Mouse (Mus musculus) hindbrain, embryonic 10.5 days (tissue): ENCODE measurements around the gene Btbd9. TPM values are rescaled to one million over a fixed set of nuclear protein-coding genes. Genes with fewer than 3 reads are reported as not detected.

Experiments
- DNase-seq: peaks from one replicate; pipeline ENCODE4 v3.0.0-alpha.2; 2017; ENCODE audit warnings: low spot score
- H3K27ac ChIP-seq: fragments of 300-500 bp; sonication (generic); 2 replicates; pipeline ENCODE4 v1.5.1; 2016; ENCODE audit warnings: mild to moderate bottlenecking, moderate library complexity
- H3K27me3 ChIP-seq: fragments of 300-500 bp; sonication (generic); 2 replicates; pipeline ENCODE4 v1.6.1; 2016; ENCODE audit warnings: mild to moderate bottlenecking; ENCODE audit not compliant: poor library complexity, insufficient read depth, severe bottlenecking
- H3K36me3 ChIP-seq: fragments of 300-500 bp; sonication (generic); 2 replicates; pipeline ENCODE4 v1.6.1; 2016; ENCODE audit warnings: mild to moderate bottlenecking, moderate library complexity
- H3K4me1 ChIP-seq: fragments of 300-500 bp; sonication (generic); replicated peaks from 2 replicates; pipeline ENCODE4 v1.6.1; 2016; ENCODE audit warnings: mild to moderate bottlenecking
- H3K4me3 ChIP-seq: fragments of 300-500 bp; sonication (generic); 2 replicates; pipeline ENCODE4 v1.5.1; 2016; ENCODE audit warnings: mild to moderate bottlenecking, moderate library complexity
- H3K9me3 ChIP-seq: fragments of 300-500 bp; sonication (generic); 2 replicates; pipeline ENCODE4 v1.6.1; 2016; ENCODE audit warnings: mild to moderate bottlenecking, moderate library complexity
- WGBS: fragments of 180-500 bp; shearing (Covaris S2); methylation state at CpG from one replicate; pipeline ENCODE4 v1.1.7; 2016; 5-methylcytosine and 5-hydroxymethylcytosine counted together
- polyA plus RNA-seq: library from polyadenylated mRNA; unstranded; fragments of >200 nt; fragmentation: Nextera tagmentation; extraction: Ambion mirVana; gene quantifications from 2 replicates; pipeline ENCODE4 v1.2.1, GENCODE M21; 2016

Gene Btbd9
- polyA plus RNA-seq, 1 experiment from 2014 or later, result 67.3 TPM

DNA sequence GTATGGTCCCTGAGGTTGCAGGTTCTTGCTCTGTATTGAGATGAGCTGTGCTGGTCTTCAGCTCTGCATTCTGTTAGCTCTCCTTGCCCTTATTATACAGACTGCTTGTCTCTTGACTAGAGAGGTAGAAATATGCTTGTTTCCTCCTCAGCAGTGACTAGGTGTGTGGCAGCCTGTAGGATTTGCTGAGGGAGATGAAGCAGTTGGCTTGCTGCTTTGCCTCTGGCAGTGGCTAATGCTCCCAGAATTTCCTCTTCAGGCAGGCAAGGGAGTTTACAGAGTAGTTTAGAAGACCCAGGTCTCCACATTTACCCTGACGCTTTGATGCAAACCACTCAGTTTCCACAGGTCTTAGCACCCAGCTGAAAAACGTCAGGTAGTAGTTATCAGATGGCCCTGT lies 382.7 kb downstream of the Btbd9 start:
- DNase-seq, result no peak
- Histone ChIP-seq H3K36me3 (peaks cover 38% of the 10 kb centered on the region), H3K4me3 (no peak overlapping the region), H3K27me3 (no peaks in the 10 kb centered on the region), H3K9me3 (no peaks in the 10 kb centered on the region), H3K27ac (no peak overlapping the region; the same call in 1 of the 2 replicates), H3K4me1 (peaks cover 72% of the 10 kb centered on the region)
- WGBS, result 82% methylated on average over 2 of the region's 2 CpGs

DNA sequence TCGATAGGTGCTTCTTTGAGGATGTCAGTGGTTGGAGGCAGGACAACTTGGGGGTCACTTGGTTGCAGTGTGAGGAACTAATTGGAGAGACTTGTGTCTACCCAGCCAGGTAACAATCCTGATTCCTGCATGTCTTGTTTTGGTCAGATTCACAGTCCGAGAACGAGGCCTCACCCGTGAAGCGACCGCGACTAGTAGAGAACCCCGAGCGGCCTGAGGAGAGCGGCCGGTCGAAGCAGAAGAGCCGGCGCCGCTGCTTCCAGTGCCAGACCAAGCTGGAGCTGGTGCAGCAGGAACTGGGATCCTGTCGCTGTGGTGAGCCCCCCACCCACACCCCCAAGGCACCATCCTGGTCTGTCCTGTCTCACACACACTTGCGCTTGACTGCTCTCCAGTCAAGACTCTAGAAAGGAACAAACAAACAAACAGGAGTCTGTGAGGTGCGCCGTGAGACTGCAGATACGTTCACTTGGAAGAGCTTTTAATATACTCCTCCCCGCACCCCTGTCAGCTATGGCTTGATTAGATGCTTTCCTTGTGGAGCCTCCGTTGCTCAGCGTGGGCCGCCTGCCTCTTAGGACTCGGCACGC lies 383.8 kb downstream of the Btbd9 start:
- 94% methylated on average over 26 of the region's 26 CpGs for WGBS

DNA sequence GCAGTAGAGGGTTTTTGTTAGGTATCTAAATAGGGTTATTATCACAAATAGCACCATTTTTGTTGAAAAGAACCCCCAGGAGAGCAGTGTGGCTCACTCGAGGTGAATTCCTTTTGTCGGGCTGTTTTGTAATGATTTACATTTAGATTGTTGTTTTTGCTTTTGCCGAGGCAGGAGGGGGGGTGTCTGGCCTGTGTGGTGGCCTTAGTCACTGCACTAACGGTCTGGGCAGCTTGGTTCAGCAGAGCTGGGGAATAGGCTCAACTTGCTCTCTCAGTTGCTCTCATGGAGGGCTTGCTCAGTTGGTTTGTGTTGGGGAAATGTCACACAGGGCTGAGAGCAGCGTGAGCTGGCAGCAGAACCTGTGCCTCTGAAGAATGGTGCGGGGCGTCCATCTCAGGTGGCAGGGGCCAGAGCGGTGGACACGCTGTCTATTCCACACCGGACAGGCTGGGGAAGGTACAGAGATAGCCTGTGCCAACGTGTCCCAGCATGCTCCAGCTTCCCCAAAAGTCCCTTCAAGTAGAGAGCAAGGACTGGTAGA lies 385.1 kb downstream of the Btbd9 start:
- Histone ChIP-seq H3K27me3 (no peaks in the 10 kb centered on the region), H3K36me3 (peaks cover 38% of the 10 kb centered on the region), H3K27ac (peak overlapping the region; percentile 50), H3K4me1 (peaks cover 68% of the 10 kb centered on the region), H3K4me3 (no peak overlapping the region), H3K9me3 (no peaks in the 10 kb centered on the region)
- WGBS, result 69% methylated on average over 11 of the region's 11 CpGs
- DNase-seq, result no peak

More for the DNA sequence above, 383.8 kb downstream of the Btbd9 start:
- no peak overlapping the region for H3K4me3 ChIP-seq
- H3K27me3 ChIP-seq, result no peaks in the 10 kb centered on the region
- no peaks in the 10 kb centered on the region for H3K9me3 ChIP-seq
- H3K36me3 ChIP-seq, result peaks cover 38% of the 10 kb centered on the region
- DNase-seq, result no peak
- H3K4me1 ChIP-seq, result peaks cover 74% of the 10 kb centered on the region
- H3K27ac ChIP-seq, result no peak overlapping the region

DNA sequence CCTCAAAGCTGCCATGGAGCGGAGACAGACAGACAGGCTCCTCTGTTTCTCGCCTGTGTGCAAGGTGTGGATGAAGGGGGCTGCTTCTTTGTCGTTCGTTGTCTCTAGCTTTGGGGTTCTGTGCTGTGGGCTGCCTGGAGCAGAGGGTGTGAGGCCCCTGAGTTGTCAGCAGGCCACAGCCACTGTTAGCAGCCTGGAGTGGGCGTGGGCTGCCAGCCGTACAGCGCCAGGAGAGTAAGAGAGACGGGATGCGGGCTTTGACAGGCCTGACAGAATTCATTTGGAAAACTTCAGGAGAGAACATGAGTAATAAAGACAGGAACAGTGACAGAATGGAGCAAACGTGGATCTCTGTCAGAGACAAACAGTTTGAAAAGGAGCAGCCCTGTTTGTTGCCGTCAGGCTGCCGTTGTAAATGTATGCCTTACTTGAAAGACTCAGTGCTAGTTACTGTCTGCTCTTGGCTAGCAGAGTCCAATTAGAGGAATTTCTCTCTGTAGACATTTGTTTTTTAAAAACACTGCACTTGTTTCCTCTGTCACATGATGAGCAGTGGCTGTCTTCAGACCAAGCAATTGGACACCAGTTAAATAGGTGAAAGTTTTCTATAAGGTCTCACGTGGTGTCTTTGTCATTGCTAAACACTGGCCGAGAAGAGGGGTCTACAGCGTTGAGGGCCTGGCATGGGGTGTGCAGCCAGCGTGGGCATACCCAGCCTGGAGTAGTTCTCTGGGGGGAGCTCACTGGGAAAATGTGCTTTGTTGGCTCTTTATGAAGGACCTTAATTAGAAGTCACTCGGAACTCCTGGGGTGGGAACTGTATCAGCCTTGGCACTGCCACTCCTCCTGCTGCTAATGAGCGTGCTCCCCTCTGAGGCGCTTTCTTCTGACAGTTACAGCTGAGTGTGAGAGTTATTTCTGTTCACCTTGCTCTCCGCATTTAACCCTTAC lies 388.0 kb downstream of the Btbd9 start:
- peaks cover 51% of the 10 kb centered on the region for H3K4me1 ChIP-seq
- H3K4me3 ChIP-seq, result no peak overlapping the region
- no peaks in the 10 kb centered on the region for H3K9me3 ChIP-seq
- H3K27ac ChIP-seq, result peak overlapping the region; percentile 31; the same call in 1 of the 2 replicates
- peaks cover 22% of the 10 kb centered on the region for H3K36me3 ChIP-seq
- H3K27me3 ChIP-seq, result no peaks in the 10 kb centered on the region
- WGBS, result 37% methylated on average over 20 of the region's 20 CpGs
- DNase-seq, result no peak

DNA sequence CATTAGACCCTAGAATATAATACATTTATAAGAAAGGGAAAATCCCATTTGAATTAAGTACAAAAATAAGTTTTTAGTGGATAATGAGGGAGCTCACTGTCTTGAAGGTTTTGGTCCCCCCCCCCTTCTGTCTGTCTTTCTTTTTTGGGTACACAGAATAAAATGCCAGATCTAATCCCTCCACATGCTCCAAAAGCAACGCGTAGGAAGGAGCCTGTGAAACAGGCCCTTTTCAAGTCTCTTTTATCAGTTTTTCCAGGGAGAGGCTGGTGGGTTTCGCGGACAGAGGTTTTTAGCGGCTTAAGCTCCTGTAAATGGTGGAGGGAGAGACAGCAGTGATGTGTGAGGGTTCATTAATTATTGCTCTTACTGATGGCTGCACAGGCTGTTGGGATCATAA lies 388.7 kb downstream of the Btbd9 start:
- Histone ChIP-seq H3K27ac (no peak overlapping the region), H3K4me1 (peaks cover 51% of the 10 kb centered on the region), H3K27me3 (no peaks in the 10 kb centered on the region), H3K4me3 (no peak overlapping the region), H3K9me3 (no peaks in the 10 kb centered on the region), H3K36me3 (peaks cover 14% of the 10 kb centered on the region)
- WGBS, result 71% methylated on average over 5 of the region's 5 CpGs
- no peak for DNase-seq

DNA sequence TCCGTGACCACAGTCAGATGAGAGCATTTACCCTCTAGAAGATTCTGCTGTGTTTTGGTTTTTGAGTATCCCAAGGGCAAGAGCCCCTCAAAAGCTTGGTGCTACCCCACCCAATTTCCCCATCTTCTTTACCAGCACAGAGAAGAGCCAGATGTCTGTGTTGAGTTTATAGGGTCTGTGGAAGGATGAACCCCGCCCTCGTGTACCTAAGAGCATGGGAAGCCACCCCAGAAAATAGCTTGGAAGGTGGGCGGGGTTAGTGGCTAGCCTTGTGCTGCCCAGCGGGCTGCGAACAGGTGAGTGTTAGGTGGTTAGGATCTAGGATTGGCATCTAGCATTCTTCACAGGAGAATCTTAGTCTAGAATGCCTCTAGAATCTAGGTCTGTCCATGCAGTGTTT lies 389.1 kb downstream of the Btbd9 start:
- no peak overlapping the region for H3K4me3 ChIP-seq
- no peaks in the 10 kb centered on the region for H3K27me3 ChIP-seq
- 93% methylated on average over 6 of the region's 6 CpGs for WGBS
- H3K9me3 ChIP-seq, result no peaks in the 10 kb centered on the region
- H3K4me1 ChIP-seq, result peaks cover 51% of the 10 kb centered on the region
- DNase-seq, result no peak
- peaks cover 10% of the 10 kb centered on the region for H3K36me3 ChIP-seq
- H3K27ac ChIP-seq, result no peak overlapping the region

DNA sequence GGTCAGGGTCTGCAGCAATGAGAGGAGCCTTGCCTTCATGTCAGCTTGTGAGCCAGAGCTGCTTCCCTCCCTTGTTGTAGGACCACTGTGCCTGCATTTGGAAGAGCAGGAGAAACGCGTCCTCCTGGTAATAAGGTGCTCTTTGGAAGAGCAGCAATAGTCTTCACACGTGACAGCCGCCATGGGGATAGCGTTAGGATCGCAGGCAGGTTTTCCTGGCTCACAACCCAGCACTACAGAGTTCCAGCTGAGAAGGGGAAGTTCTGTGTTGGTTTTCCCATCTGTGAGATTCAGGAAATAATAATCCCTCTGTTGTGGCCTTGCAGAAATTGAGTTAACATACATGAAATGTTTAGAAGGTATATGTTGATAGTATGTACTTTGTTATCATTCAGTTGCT lies 392.7 kb downstream of the Btbd9 start:
- H3K9me3 ChIP-seq, result no peaks in the 10 kb centered on the region
- no peak for DNase-seq
- peaks cover 8% of the 10 kb centered on the region for H3K36me3 ChIP-seq
- H3K27me3 ChIP-seq, result no peaks in the 10 kb centered on the region
- H3K4me3 ChIP-seq, result no peak overlapping the region
- no peak overlapping the region for H3K27ac ChIP-seq
- peaks cover 18% of the 10 kb centered on the region for H3K4me1 ChIP-seq
- 94% methylated on average over 6 of the region's 6 CpGs for WGBS

GRCm38 (mm10) chr17:30182063-30182462 lies 394.2 kb downstream of the Btbd9 start:
- H3K27ac ChIP-seq, result no peak overlapping the region
- no peaks in the 10 kb centered on the region for H3K9me3 ChIP-seq
- peaks cover 23% of the 10 kb centered on the region for H3K36me3 ChIP-seq
- H3K27me3 ChIP-seq, result no peaks in the 10 kb centered on the region
- no peak for DNase-seq
- no peak overlapping the region for H3K4me3 ChIP-seq
- H3K4me1 ChIP-seq, result peaks cover 3% of the 10 kb centered on the region
- 94% methylated on average over 2 of the region's 2 CpGs for WGBS

- Histone ChIP-seq H3K4me1 (no peaks in the 10 kb centered on the region), H3K36me3 (peaks cover 25% of the 10 kb centered on the region), H3K27me3 (no peaks in the 10 kb centered on the region), H3K4me3 (no peak overlapping the region), H3K9me3 (no peaks in the 10 kb centered on the region), H3K27ac (no peak overlapping the region)
- 88% methylated on average over 4 of the region's 4 CpGs for WGBS
- DNase-seq, result no peak
Measured at GRCm38 (mm10) chr17:30181554-30181953, 394.7 kb downstream of the Btbd9 start.

GRCm38 (mm10) chr17:30180197-30180596 lies 396.1 kb downstream of the Btbd9 start:
- H3K4me1 ChIP-seq, result no peaks in the 10 kb centered on the region
- no peak for DNase-seq
- H3K4me3 ChIP-seq, result no peak overlapping the region
- WGBS, result 90% methylated on average over 6 of the region's 6 CpGs
- peaks cover 22% of the 10 kb centered on the region for H3K36me3 ChIP-seq
- no peaks in the 10 kb centered on the region for H3K27me3 ChIP-seq
- no peaks in the 10 kb centered on the region for H3K9me3 ChIP-seq
- no peak overlapping the region for H3K27ac ChIP-seq

DNA sequence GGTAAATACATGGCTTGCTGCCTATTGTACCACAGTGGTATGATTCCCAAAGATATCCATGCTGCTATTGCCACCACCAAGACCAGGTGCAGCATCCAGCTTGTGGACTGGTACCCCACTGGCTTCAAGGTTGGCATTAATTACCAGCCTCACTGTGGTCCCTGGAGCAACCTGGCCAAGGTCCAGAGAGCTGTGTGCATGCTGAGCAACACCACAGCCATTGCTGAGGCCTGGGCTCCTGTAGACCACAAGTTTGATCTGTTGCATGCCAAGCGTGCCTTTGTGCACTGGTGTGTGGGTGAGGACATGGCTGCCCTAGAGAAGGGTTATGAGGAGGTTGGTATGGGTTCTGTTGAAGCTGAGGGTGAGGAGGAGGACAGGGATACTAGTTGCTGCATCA lies 397.9 kb downstream of the Btbd9 start:
- Histone ChIP-seq H3K9me3 (no peaks in the 10 kb centered on the region), H3K4me1 (no peaks in the 10 kb centered on the region), H3K27me3 (no peaks in the 10 kb centered on the region), H3K4me3 (no peak overlapping the region), H3K36me3 (peaks cover 17% of the 10 kb centered on the region), H3K27ac (no peak overlapping the region)
- WGBS, result 95% methylated on average over 1 of the region's 1 CpGs
- no peak for DNase-seq

DNA sequence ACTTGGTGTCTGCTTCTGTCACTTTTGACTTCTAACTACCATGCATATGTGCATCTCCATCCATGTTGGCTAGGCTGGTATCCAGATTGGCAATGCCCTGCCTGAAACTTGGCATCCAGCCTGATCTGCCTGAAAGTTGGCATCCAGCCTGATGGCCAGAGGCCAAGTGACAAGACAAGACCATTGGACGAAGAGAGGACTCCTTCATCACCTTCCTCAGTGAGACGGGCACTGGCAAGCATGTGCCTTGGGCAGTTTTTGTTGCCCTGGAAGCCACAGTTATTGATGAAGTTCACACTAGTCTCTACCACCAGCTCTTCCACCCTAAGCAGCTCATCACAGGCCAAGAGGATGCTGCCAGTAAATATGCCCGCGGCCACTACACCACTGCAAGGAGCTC lies 398.9 kb downstream of the Btbd9 start:
- Histone ChIP-seq H3K27me3 (no peaks in the 10 kb centered on the region), H3K9me3 (no peaks in the 10 kb centered on the region), H3K4me1 (no peaks in the 10 kb centered on the region), H3K27ac (no peak overlapping the region), H3K4me3 (no peak overlapping the region), H3K36me3 (peaks cover 17% of the 10 kb centered on the region)
- no peak for DNase-seq
- 96% methylated on average over 4 of the region's 4 CpGs for WGBS
